Mouse (Mus musculus) heart, embryonic 13.5 days (tissue): ENCODE data around the gene Klhl31. TPM values are rescaled to one million over a fixed set of nuclear protein-coding genes. Genes with fewer than 3 reads are reported as not detected.

Source experiments
- ATAC-seq: fragments of 200-750 bp; cut with Nextera tagmentation; 2 replicates; pipeline ENCODE4 v1.8.0; 2017; ENCODE audit warnings: moderate TSS enrichment; ENCODE audit not compliant: insufficient number of reproducible peaks, low FRiP score, low TSS enrichment; ENCODE audit errors: extremely low read depth
- H3K27ac ChIP-seq: fragments of 300-500 bp; sonication (generic); replicated peaks from 2 replicates; pipeline ENCODE4 v1.5.1; 2015; ENCODE audit warnings: moderate library complexity, mild to moderate bottlenecking, inconsistent platforms
- H3K27me3 ChIP-seq: fragments of 300-500 bp; sonication (generic); replicated peaks from 2 replicates; pipeline ENCODE4 v1.6.1; 2015; ENCODE audit warnings: mild to moderate bottlenecking, inconsistent platforms
- H3K36me3 ChIP-seq: fragments of 300-500 bp; sonication (generic); 2 replicates; pipeline ENCODE4 v1.6.1; 2015; ENCODE audit warnings: mild to moderate bottlenecking, inconsistent platforms
- H3K4me1 ChIP-seq: fragments of 300-500 bp; sonication (generic); 2 replicates; pipeline ENCODE4 v1.6.1; 2015; ENCODE audit warnings: inconsistent platforms
- H3K4me2 ChIP-seq: fragments of 300-500 bp; sonication (generic); 2 replicates; pipeline ENCODE4 v1.6.1; 2015; ENCODE audit warnings: inconsistent platforms, mild to moderate bottlenecking, moderate library complexity
- H3K4me3 ChIP-seq: fragments of 300-500 bp; sonication (generic); 2 replicates; pipeline ENCODE4 v1.5.1; 2015; ENCODE audit warnings: moderate library complexity, mild to moderate bottlenecking, inconsistent platforms
- H3K9ac ChIP-seq: fragments of 300-500 bp; sonication (generic); 2 replicates; pipeline ENCODE4 v1.6.1; 2015; ENCODE audit warnings: inconsistent platforms, mild to moderate bottlenecking, moderate library complexity
- H3K9me3 ChIP-seq: fragments of 300-500 bp; sonication (generic); 2 replicates; pipeline ENCODE4 v1.6.1; 2016; ENCODE audit warnings: inconsistent platforms
- WGBS: fragments of 180-500 bp; shearing (Covaris S2); methylation state at CpG from one replicate; pipeline ENCODE4 v1.1.7; 2015; ENCODE audit warnings: mixed read lengths; 5-methylcytosine and 5-hydroxymethylcytosine counted together
- polyA plus RNA-seq: library from polyadenylated mRNA; unstranded; fragments of >200 nt; fragmentation: Nextera tagmentation; extraction: Ambion mirVana; gene quantifications from 2 replicates; pipeline ENCODE4 v1.2.1, GENCODE M21; 2015

Klhl31 gene
- polyA plus RNA-seq, 1 experiment from 2014 or later = 46.2 TPM

- ATAC-seq = no peak
- no peak overlapping the region for H3K9ac ChIP-seq
- no peaks in the 10 kb centered on the region for H3K27me3 ChIP-seq
- no peak overlapping the region for H3K4me2 ChIP-seq
- no peak overlapping the region for H3K27ac ChIP-seq
- 63% methylated on average over 6 of the region's 6 CpGs for WGBS
- H3K4me1 ChIP-seq = peaks cover 7% of the 10 kb centered on the region; the same call in 1 of the 2 replicates
- no peaks in the 10 kb centered on the region for H3K36me3 ChIP-seq
- H3K4me3 ChIP-seq = no peak overlapping the region
- no peaks in the 10 kb centered on the region for H3K9me3 ChIP-seq
Measured at GRCm38 (mm10) chr9:77607295-77607694, 29.0 kb upstream of the Klhl31 start.

GRCm38 (mm10) chr9:77607840-77608239, 28.5 kb upstream of the Klhl31 start:
- 22% methylated on average over 7 of the region's 7 CpGs for WGBS
- no peaks in the 10 kb centered on the region for H3K36me3 ChIP-seq

GRCm38 (mm10) chr9:77610811-77611210, 25.5 kb upstream of the Klhl31 start:
- H3K4me3 ChIP-seq = no peak overlapping the region
- no peak overlapping the region for H3K9ac ChIP-seq
- H3K36me3 ChIP-seq = no peaks in the 10 kb centered on the region
- H3K4me2 ChIP-seq = no peak overlapping the region
- H3K9me3 ChIP-seq = peaks cover 3% of the 10 kb centered on the region; the same call in 1 of the 2 replicates
- no peak for ATAC-seq
- H3K4me1 ChIP-seq = peaks cover 6% of the 10 kb centered on the region
- no peaks in the 10 kb centered on the region for H3K27me3 ChIP-seq
- H3K27ac ChIP-seq = no peak overlapping the region

More at GRCm38 (mm10) chr9:77607840-77608239, 28.5 kb upstream of the Klhl31 start:
- Histone ChIP-seq H3K27me3 (no peaks in the 10 kb centered on the region), H3K9me3 (no peaks in the 10 kb centered on the region), H3K4me1 (peaks cover 7% of the 10 kb centered on the region; the same call in 1 of the 2 replicates), H3K9ac (no peak overlapping the region), H3K4me3 (no peak overlapping the region), H3K27ac (no peak overlapping the region), H3K4me2 (no peak overlapping the region)
- ATAC-seq = no peak

GRCm38 (mm10) chr9:77612349-77612748, 24.0 kb upstream of the Klhl31 start:
- Histone ChIP-seq H3K4me3 (no peak overlapping the region), H3K27ac (no peak overlapping the region), H3K9me3 (peaks cover 3% of the 10 kb centered on the region; the same call in 1 of the 2 replicates), H3K27me3 (no peaks in the 10 kb centered on the region), H3K4me1 (peaks cover 17% of the 10 kb centered on the region), H3K4me2 (no peak overlapping the region), H3K36me3 (no peaks in the 10 kb centered on the region), H3K9ac (no peak overlapping the region)
- 72% methylated on average over 4 of the region's 4 CpGs for WGBS
- no peak for ATAC-seq

GRCm38 (mm10) chr9:77615868-77616267, 20.4 kb upstream of the Klhl31 start:
- ATAC-seq = no peak
- no peaks in the 10 kb centered on the region for H3K36me3 ChIP-seq
- H3K27ac ChIP-seq = peak overlapping the region; percentile 16
- no peak overlapping the region for H3K4me3 ChIP-seq
- 55% methylated on average over 4 of the region's 4 CpGs for WGBS
- H3K27me3 ChIP-seq = no peaks in the 10 kb centered on the region
- no peak overlapping the region for H3K4me2 ChIP-seq
- H3K9me3 ChIP-seq = peaks cover 3% of the 10 kb centered on the region; the same call in 1 of the 2 replicates
- peaks cover 34% of the 10 kb centered on the region for H3K4me1 ChIP-seq
- no peak overlapping the region for H3K9ac ChIP-seq

- 64% methylated on average over 4 of the region's 4 CpGs for WGBS
- no peak overlapping the region for H3K27ac ChIP-seq
- no peaks in the 10 kb centered on the region for H3K36me3 ChIP-seq
- H3K9me3 ChIP-seq = peaks cover 3% of the 10 kb centered on the region; the same call in 1 of the 2 replicates
- H3K9ac ChIP-seq = no peak overlapping the region
- no peak overlapping the region for H3K4me2 ChIP-seq
- peaks cover 39% of the 10 kb centered on the region for H3K4me1 ChIP-seq
- ATAC-seq = no peak
- no peaks in the 10 kb centered on the region for H3K27me3 ChIP-seq
- no peak overlapping the region for H3K4me3 ChIP-seq
Measured at GRCm38 (mm10) chr9:77616796-77617195, 19.5 kb upstream of the Klhl31 start.

GRCm38 (mm10) chr9:77617751-77618150, 18.5 kb upstream of the Klhl31 start:
- Histone ChIP-seq H3K4me3 (no peak overlapping the region), H3K36me3 (no peaks in the 10 kb centered on the region), H3K9ac (no peak overlapping the region), H3K27ac (no peak overlapping the region), H3K27me3 (no peaks in the 10 kb centered on the region), H3K9me3 (peaks cover 3% of the 10 kb centered on the region; the same call in 1 of the 2 replicates), H3K4me2 (no peak overlapping the region), H3K4me1 (peaks cover 44% of the 10 kb centered on the region)
- no peak for ATAC-seq
- 39% methylated on average over 6 of the region's 6 CpGs for WGBS

- Histone ChIP-seq H3K4me1 (peaks cover 51% of the 10 kb centered on the region), H3K36me3 (no peaks in the 10 kb centered on the region), H3K4me2 (no peak overlapping the region), H3K9me3 (peaks cover 3% of the 10 kb centered on the region; the same call in 1 of the 2 replicates), H3K9ac (no peak overlapping the region), H3K27ac (no peak overlapping the region), H3K4me3 (no peak overlapping the region), H3K27me3 (no peaks in the 10 kb centered on the region)
- WGBS = 72% methylated on average over 2 of the region's 2 CpGs
- ATAC-seq = no peak
Measured at GRCm38 (mm10) chr9:77618392-77618791, 17.9 kb upstream of the Klhl31 start.

- no peak overlapping the region for H3K4me2 ChIP-seq
- no peak overlapping the region for H3K27ac ChIP-seq
- no peak overlapping the region for H3K9ac ChIP-seq
- WGBS = 83% methylated on average over 6 of the region's 6 CpGs
- H3K27me3 ChIP-seq = no peaks in the 10 kb centered on the region
- peaks cover 51% of the 10 kb centered on the region for H3K4me1 ChIP-seq
- H3K9me3 ChIP-seq = peaks cover under 1% of the 10 kb centered on the region; the same call in 1 of the 2 replicates
- no peak for ATAC-seq
- no peaks in the 10 kb centered on the region for H3K36me3 ChIP-seq
- H3K4me3 ChIP-seq = no peak overlapping the region
Measured at GRCm38 (mm10) chr9:77620077-77620476, 16.2 kb upstream of the Klhl31 start.

- no peak overlapping the region for H3K4me2 ChIP-seq
- no peaks in the 10 kb centered on the region for H3K36me3 ChIP-seq
- H3K9me3 ChIP-seq = no peaks in the 10 kb centered on the region
- peaks cover 49% of the 10 kb centered on the region for H3K4me1 ChIP-seq
- H3K27me3 ChIP-seq = no peaks in the 10 kb centered on the region
- ATAC-seq = no peak
- no peak overlapping the region for H3K9ac ChIP-seq
- no peak overlapping the region for H3K27ac ChIP-seq
- no peak overlapping the region for H3K4me3 ChIP-seq
- 47% methylated on average over 2 of the region's 2 CpGs for WGBS
Measured at GRCm38 (mm10) chr9:77620482-77620881, 15.8 kb upstream of the Klhl31 start.

GRCm38 (mm10) chr9:77622874-77623273, 13.4 kb upstream of the Klhl31 start:
- Histone ChIP-seq H3K9ac (no peak overlapping the region), H3K27ac (no peak overlapping the region), H3K4me3 (no peak overlapping the region), H3K9me3 (no peaks in the 10 kb centered on the region), H3K4me1 (peaks cover 34% of the 10 kb centered on the region), H3K4me2 (no peak overlapping the region), H3K27me3 (no peaks in the 10 kb centered on the region), H3K36me3 (no peaks in the 10 kb centered on the region)
- 50% methylated on average over 1 of the region's 1 CpGs for WGBS
- ATAC-seq = no peak

GRCm38 (mm10) chr9:77623318-77624050, 12.8 kb upstream of the Klhl31 start:
- Histone ChIP-seq H3K4me3 (no peak overlapping the region), H3K9ac (no peak overlapping the region), H3K27ac (no peak overlapping the region), H3K27me3 (no peaks in the 10 kb centered on the region), H3K4me2 (no peak overlapping the region), H3K36me3 (no peaks in the 10 kb centered on the region), H3K4me1 (peaks cover 34% of the 10 kb centered on the region), H3K9me3 (no peaks in the 10 kb centered on the region)
- 75% methylated on average over 6 of the region's 6 CpGs for WGBS
- no peak for ATAC-seq
